14 mouse cellular contexts compared by ENCODE assay signal in the genomic region with DNA sequence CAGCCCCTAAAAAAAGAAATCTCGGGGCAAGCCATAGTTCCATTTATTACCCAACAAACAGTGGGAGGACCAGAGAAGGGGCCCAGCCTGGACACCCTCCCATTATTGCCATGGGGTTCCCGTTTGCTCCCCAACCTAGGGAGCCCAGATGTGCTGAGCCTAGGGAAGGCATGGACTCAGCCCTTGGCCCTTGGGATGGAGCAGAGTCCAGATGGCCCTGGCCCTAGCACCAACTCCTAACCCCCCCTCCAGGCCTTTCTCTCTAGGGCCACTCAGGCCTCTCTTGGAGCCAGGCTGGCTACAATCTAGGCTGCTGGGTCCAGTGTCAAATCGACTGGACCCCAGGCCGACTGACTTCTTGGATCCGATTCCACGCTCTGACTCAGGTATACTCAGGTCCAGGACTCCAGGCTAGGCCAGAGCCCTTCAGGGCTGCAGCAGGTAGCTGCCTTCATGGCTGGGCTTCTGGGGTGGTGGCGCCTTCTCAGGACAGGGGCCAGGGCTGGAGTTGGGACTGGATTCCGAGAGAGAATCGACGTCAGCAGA. TPM values are rescaled to one million over a fixed set of nuclear protein-coding genes. Genes with fewer than 3 reads are reported as not detected.
DNase-seq lines count a peak whose midpoint lies in the region; ATAC-seq and TF ChIP-seq lines count a peak whose summit lies in the region.
"Had no signal": no experiment of that assay in that cellular context is flagged by ENCODE, and none has a peak within 500 bp of the region (broad histone marks: within the 10 kb centered on the region; RNA-seq: fewer than 3 reads in every experiment).

No protein-coding gene starts in this region.

- H3K36me3 ChIP-seq in embryonic facial prominence, embryonic 10.5 days (replicated peaks), result peaks cover 16% of the 10 kb centered on the region
- H3K36me3 ChIP-seq in hindbrain, embryonic 12.5 days, result peaks cover 7% of the 10 kb centered on the region; the same call in 1 of the 2 replicates
- H3K36me3 ChIP-seq in midbrain, embryonic 15.5 days (replicated peaks), result no peaks in the 10 kb centered on the region
- H3K36me3 ChIP-seq in kidney, adult 2 months (ENCODE audit: control insufficient read depth, insufficient read depth, low read length), result no peaks in the 10 kb centered on the region
- H3K36me3 ChIP-seq: liver, embryonic 12.5 days had no signal

- H3K9me3 ChIP-seq in embryonic facial prominence, embryonic 10.5 days, result peaks cover 7% of the 10 kb centered on the region; the same call in 1 of the 2 replicates
- no peaks in the 10 kb centered on the region for H3K9me3 ChIP-seq in hindbrain, embryonic 12.5 days (replicated peaks)
- no peaks in the 10 kb centered on the region for H3K9me3 ChIP-seq in midbrain, embryonic 15.5 days
- H3K9me3 ChIP-seq: liver, embryonic 12.5 days had no signal

- H3K27ac ChIP-seq in embryonic facial prominence, embryonic 10.5 days (replicated peaks), result peak overlapping the region; percentile 97
- no peak overlapping the region for H3K27ac ChIP-seq in hindbrain, embryonic 12.5 days
- H3K27ac ChIP-seq in midbrain, embryonic 15.5 days, result no peak overlapping the region
- no peak overlapping the region for H3K27ac ChIP-seq in kidney, adult 2 months (ENCODE audit: insufficient read depth, low read depth, low read length)
- H3K27ac ChIP-seq: liver, embryonic 12.5 days; macrophage had no signal

- TF ChIP-seq POLR2A in kidney, adult 2 months (IDR thresholded peaks at IDR 0.05; ENCODE audit: low read depth, low read length), result no peak

- peak overlapping the region; percentile 68 for H3K4me2 ChIP-seq in hindbrain, embryonic 12.5 days (replicated peaks)
- H3K4me2 ChIP-seq in midbrain, embryonic 15.5 days, result peak overlapping the region; percentile 79
- H3K4me2 ChIP-seq: liver, embryonic 12.5 days had no signal

- peaks cover 37% of the 10 kb centered on the region for H3K27me3 ChIP-seq in embryonic facial prominence, embryonic 10.5 days (replicated peaks; ENCODE audit: low read depth, poor library complexity, severe bottlenecking)
- no peaks in the 10 kb centered on the region for H3K27me3 ChIP-seq in hindbrain, embryonic 12.5 days
- no peaks in the 10 kb centered on the region for H3K27me3 ChIP-seq in midbrain, embryonic 15.5 days (replicated peaks)
- no peaks in the 10 kb centered on the region for H3K27me3 ChIP-seq in kidney, adult 2 months (replicated peaks; ENCODE audit: control insufficient read depth, insufficient read depth, low read length)

- H3K9ac ChIP-seq in hindbrain, embryonic 12.5 days, result peak overlapping the region; percentile 98
- H3K9ac ChIP-seq in midbrain, embryonic 15.5 days, result peak overlapping the region; percentile 9; the same call in 1 of the 2 replicates
- H3K9ac ChIP-seq: liver, embryonic 12.5 days had no signal

- 94% methylated on average over 10 of the region's 10 CpGs for WGBS in embryonic facial prominence, embryonic 10.5 days
- 88% methylated on average over 10 of the region's 10 CpGs for WGBS in hindbrain, embryonic 12.5 days
- 91% methylated on average over 10 of the region's 10 CpGs for WGBS in midbrain, embryonic 15.5 days
- 92% methylated on average over 10 of the region's 10 CpGs for WGBS in kidney, adult 2 months

- TF ChIP-seq CTCF in kidney, adult 2 months (conservative IDR thresholded peaks at IDR 0.05; ENCODE audit: insufficient read depth, insufficient read length, low read depth, low read length), result no peak

- DNase-seq in cerebellum, adult 9-11 months, result peak; percentile 65
- no peak for DNase-seq in embryonic facial prominence, embryonic 10.5 days (ENCODE audit: low spot score)
- DNase-seq in adrenal gland, postnatal 25 days, result no peak
- no peak for DNase-seq in gastrocnemius, adult 8-10 months (ENCODE audit: low spot score in 2 of 2)
- DNase-seq in kidney, adult 2 months, result no peak
- DNase-seq: gastrocnemius, postnatal 14 days; thymus, postnatal 4 days had no signal

- H3K4me3 ChIP-seq in embryonic facial prominence, embryonic 10.5 days, result no peak overlapping the region; the same call in 1 of the 2 replicates
- peak overlapping the region; percentile 77; the same call in 1 of the 2 replicates for H3K4me3 ChIP-seq in hindbrain, embryonic 12.5 days
- H3K4me3 ChIP-seq in midbrain, embryonic 15.5 days, result peak overlapping the region; percentile 75
- no peak overlapping the region for H3K4me3 ChIP-seq in kidney, adult 2 months (ENCODE audit: insufficient read depth, low read depth, low read length)
- H3K4me3 ChIP-seq: liver, embryonic 12.5 days had no signal

- H3K4me1 ChIP-seq in embryonic facial prominence, embryonic 10.5 days, result peaks cover 69% of the 10 kb centered on the region
- peaks cover 51% of the 10 kb centered on the region for H3K4me1 ChIP-seq in hindbrain, embryonic 12.5 days
- H3K4me1 ChIP-seq in midbrain, embryonic 15.5 days, result peaks cover 48% of the 10 kb centered on the region
- H3K4me1 ChIP-seq in kidney, adult 2 months (ENCODE audit: control insufficient read depth, insufficient read depth, low read length), result peaks cover 3% of the 10 kb centered on the region; the same call in 1 of the 2 replicates

- no peak for ATAC-seq in cerebellum, adult (ENCODE audit: insufficient number of reproducible peaks, low FRiP score, low TSS enrichment)
- no peak for ATAC-seq in hindbrain, embryonic 12.5 days (ENCODE audit: low FRiP score)
- ATAC-seq in midbrain, embryonic 15.5 days (replicated peaks), result no peak
- ATAC-seq: liver, embryonic 12.5 days had no signal

RNA-seq across cellular contexts. Expression of a gene that starts 1.9 kb away (rescaled TPM):
- polyA plus RNA-seq in embryonic facial prominence, embryonic 10.5 days (2016; fragmentation: Nextera tagmentation; extraction: Ambion mirVana), result 19.3 and 19.8 TPM in 2 replicates
- 73.6 and 78.6 TPM in 2 replicates for polyA plus RNA-seq in hindbrain, embryonic 12.5 days (2016; fragmentation: Nextera tagmentation; extraction: Ambion mirVana)
- 121 and 122 TPM in 2 replicates for polyA plus RNA-seq in midbrain, embryonic 15.5 days (2015; fragmentation: Nextera tagmentation; extraction: Ambion mirVana)
- 2.0 and 3.9 TPM in 2 replicates for total RNA-seq in adrenal gland, postnatal 25 days (2021)
- total RNA-seq in gastrocnemius, adult 8-10 months (2022), result 10 to 100 TPM in 3 of 4 experiments, 1 to 10 TPM in 1; 8.4 to 13.1 (median 10.3) TPM
- polyA plus RNA-seq in kidney, adult 2 months (2012; rRNA removed), result 9.3 and 9.9 TPM in 2 replicates

RNA-seq across cellular contexts. Expression of a gene that starts 58.6 kb away (rescaled TPM):
- polyA plus RNA-seq in embryonic facial prominence, embryonic 10.5 days (2016; fragmentation: Nextera tagmentation; extraction: Ambion mirVana), result 8.6 and 11.1 TPM in 2 replicates
- 28.8 and 35.9 TPM in 2 replicates for polyA plus RNA-seq in hindbrain, embryonic 12.5 days (2016; fragmentation: Nextera tagmentation; extraction: Ambion mirVana)
- 28.1 and 32.2 TPM in 2 replicates for polyA plus RNA-seq in midbrain, embryonic 15.5 days (2015; fragmentation: Nextera tagmentation; extraction: Ambion mirVana)
- 46.3 and 49.8 TPM in 2 replicates for total RNA-seq in adrenal gland, postnatal 25 days (2021)
- 10 to 100 TPM; 17.8 to 25.6 (median 22.5) TPM for total RNA-seq in gastrocnemius, adult 8-10 months (2022)
- 15.4 and 15.9 TPM in 2 replicates for polyA plus RNA-seq in kidney, adult 2 months (2012; rRNA removed)
- total RNA-seq: hematopoietic stem cell, adult 5-6 weeks; MEL had no signal
- polyA plus RNA-seq: macrophage had no signal

Comparison
In these comparisons a context has a peak if more than half of its experiments do, and no peak if none do; other contexts are left out.
1. H3K4me3 ChIP-seq: peak in hindbrain, embryonic 12.5 days (single experiment) and midbrain, embryonic 15.5 days (single experiment); none in embryonic facial prominence, embryonic 10.5 days (single experiment) and kidney, adult 2 months (single experiment).